Mouse (Mus musculus) thymus, postnatal 14 days (tissue): Measurements from ENCODE around the gene Orai2.
"Not testable (repeated sequence)": the region's sequence is repeated elsewhere in the genome, so short reads cannot be mapped to it uniquely, and the experiment has no call there.

ENCODE experiments used
- DNase-seq: peaks from one replicate; pipeline ENCODE4 v3.0.0; 2021

Orai2 gene

GRCm38 (mm10) chr5:136172939-136173338 is 2.4 kb upstream of the Orai2 start:
- DNase-seq = no peak

- DNase-seq = peak; percentile 47
Observed at GRCm38 (mm10) chr5:136171363-136172341, 1.1 kb upstream of the Orai2 start.

GRCm38 (mm10) chr5:136169626-136170511 is 644 bp downstream of the Orai2 start:
- DNase-seq = peak; percentile 77

GRCm38 (mm10) chr5:136168071-136168470 is 2.4 kb downstream of the Orai2 start:
- DNase-seq = peak; percentile 27

GRCm38 (mm10) chr5:136167296-136167695 is 3.2 kb downstream of the Orai2 start:
- DNase-seq = no peak

- DNase-seq = no peak
Observed at GRCm38 (mm10) chr5:136165246-136165645, 5.3 kb downstream of the Orai2 start.

DNA sequence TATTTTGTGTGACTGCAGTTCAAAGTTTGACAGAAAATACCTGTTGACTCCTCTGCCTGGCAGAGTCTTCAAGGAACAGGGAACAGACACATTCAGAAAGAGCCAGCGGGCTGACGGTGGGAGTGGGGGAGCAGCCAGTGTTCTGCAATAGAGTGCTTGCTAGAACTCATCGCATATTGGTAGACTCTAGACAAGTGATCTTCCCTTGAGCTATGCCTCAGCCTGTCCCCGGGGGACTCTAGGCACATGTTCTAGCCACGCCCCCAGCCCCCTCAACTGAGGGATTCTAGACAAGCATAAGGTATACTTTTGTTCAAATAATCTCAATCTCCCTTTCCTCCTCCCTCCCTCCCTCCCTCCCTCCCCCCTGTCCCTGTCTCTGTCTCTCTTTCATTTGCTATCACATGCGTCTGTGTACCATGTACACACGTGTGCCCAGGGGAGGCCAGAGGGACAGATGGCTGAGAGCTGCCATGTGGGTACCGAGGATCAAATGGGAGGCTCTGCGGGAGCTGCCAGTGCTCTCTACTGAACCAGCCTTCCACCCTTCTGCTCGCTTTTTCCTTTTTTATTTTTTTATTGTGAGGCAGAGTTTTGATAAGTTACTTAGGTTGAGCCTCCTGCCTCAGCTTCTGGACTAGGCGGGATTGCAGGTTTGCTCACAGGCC is 6.6 kb downstream of the Orai2 start:
- DNase-seq = no peak

GRCm38 (mm10) chr5:136160084-136160483 is 10.4 kb downstream of the Orai2 start:
- DNase-seq = not testable (repeated sequence)

DNA sequence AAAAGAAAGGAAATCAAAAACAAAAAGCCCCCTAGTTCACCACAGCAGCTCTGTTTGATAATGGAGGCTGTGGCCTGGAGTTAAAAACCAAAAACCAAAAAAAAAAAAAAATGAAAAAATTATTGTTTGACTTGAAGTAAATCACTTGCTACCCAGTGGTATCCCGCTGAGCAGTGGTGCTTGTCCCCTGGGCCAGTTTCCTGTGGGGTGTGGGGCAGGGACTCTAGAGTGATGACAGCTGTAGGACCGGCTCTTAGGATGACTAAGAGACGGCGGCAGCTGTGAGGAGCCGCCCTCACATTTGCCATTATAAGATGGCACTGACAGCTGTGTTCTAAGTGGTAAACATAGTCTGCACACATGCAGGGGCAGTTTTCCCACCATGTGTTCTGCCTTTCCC is 15.1 kb downstream of the Orai2 start:
- DNase-seq = no peak

DNA sequence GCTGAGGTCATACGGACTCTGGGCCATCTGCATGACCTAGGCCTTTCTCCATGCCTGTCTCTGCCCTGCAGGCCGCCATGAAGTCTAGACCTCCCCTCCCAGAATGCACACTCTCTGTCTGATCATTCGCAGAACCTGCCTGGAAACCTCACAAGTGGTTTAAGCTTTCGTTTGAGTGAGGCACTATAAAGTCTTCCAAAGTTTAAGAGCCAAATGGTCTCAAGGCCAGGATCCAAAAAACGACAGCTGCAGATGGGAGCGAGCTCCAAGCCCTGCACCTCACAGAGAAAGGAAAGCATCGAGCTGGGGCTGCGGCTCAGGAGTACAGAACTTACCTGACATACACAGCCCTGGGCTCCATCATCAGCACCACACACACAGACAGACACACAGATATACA is 18.1 kb downstream of the Orai2 start:
- no peak for DNase-seq

DNA sequence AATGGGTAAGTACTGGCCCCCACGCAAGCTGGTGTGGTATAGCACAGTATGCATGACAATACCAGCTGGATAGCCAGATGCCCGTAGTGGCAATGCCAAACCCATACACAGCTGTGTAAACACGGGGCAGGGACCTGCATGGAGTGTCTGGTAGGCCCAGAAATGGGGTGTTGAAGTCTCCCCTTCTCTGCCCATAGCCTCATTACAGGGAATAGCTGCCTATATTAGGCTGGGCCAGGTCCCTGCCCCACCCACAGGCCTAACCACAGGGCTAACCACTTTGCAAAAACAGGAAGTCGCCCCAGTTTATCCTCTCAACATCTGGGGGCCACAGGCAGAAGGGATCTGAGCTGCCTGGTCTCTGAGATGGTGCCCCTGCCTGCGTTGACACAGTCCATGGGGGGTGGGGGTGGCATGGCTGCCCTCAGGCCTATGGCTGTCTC is 21.4 kb downstream of the Orai2 start:
- peak; percentile 59 for DNase-seq

DNA sequence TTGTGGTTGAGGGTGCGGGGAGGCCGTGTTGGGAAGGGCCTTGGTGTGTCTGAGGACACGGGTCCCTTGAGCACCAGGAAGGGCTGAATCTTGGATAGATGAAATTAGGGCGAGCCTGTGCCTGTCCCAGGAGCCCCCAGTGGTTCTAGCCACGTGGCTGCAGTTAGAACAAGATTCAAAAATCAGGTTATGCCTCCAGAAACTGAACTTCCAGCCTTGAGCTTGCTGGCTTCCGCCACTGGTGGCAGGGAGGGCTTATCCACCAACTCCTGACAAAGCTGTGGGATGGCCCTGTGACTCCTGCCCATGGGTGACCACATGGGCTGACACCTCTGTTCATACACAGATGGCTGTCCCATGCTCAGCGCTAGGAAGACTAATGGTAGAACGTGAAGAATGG is 22.8 kb downstream of the Orai2 start:
- peak; percentile 42 for DNase-seq

DNA sequence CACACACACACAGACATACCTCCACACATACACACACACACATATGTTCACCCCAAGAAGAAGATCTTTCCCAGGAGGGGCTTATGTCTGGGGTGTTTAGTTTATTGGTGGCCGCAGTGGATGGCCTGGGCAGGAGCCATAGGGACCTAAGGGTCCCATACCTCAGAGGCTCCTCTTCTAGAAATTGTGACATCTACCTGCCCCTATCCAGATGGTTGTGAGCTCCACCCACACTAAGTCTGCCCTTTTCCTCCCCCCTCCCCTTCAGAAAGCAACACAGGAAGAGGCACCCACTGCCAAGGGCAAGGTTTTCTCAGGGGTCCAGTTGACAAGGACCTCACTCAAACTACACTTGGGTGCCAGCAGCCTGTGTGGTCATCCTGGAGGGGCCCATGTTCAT is 23.6 kb downstream of the Orai2 start:
- peak; percentile 84 for DNase-seq

DNA sequence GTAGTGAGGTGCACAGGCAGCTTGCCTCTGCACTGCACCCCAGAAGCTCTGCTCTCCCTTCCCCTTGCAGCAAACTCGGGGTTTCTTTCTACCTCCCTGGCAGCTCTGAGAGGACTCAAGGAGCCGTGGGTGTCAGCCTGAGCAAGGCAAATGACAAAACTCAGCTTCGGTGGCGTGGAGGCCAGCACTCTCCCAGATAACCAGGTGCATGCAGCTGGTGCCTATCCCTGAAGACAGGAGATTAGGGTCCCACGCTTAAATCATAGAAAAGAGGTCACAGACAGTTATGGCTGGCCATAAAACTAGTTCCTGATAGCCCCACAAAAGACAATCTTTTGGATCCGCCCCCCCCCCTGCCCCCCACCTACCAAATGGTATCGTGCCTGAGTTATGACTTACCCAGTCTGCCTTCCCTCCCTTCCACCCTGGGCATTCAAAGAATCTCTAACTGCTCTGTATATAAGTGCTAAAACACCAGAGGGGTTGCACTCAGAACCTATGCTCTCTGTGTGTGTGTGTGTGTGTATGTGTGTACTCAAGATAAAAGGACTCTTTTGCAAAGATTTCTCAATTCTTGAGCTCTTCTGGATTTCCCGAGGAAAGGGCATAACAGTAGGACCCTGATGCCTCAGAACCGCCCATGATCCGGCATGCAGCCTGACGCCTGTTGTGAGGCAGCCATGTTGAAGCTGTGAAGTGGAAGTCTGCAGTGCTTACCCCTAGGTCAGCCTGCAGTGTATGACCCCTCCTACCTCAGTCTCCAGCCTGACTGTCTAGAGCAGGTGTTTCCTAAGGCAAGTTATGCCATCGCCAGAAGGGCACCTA is 25.7 kb downstream of the Orai2 start:
- no peak for DNase-seq

DNA sequence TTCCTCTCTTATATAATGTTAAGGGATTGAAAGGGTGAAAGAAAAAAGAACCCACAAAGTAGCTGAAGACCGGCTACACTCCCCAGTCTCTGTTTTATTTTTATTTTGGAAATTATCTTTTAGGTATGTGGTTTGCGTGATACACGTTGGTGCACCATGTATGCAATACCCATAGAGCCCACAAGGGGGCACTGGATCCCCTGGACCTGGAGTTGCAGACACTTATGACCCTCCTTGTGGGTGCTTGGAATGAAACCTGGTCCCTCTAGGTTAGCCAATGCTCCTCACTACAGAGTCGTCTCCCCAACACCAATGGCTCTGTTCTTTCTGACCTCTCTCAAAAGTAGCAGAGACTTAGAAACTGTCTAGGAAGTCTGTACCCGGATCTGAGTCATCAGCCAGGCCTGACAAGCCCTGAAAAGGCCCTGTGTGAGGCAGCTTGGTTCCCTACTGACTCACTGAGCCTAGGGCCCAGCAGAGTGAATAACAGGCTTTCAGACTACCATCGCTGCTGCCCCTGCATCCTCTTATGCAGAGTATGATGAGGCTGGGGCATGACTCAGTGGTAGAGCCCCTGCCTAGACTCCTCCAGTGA is 27.3 kb downstream of the Orai2 start:
- DNase-seq = peak; percentile 44

DNA sequence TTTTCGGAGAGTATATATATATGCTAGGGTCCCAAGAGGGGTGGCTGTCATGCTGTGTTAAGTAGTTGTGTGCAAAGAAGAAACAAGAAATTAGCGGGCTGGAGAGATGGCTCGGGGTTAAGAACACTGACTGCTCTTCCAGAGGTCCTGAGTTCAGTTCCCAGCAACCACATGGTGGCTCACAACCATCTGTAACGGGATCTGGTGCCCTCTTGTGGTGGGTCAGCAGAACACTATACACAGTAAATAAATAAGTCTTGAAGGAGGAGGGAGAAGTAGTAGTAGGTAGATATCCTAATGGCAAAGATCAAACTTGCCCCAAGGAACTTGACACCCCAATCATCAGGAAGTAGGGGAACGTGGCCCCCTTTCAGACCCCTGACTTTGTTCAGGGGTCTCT is 27.8 kb downstream of the Orai2 start:
- DNase-seq = no peak

DNA sequence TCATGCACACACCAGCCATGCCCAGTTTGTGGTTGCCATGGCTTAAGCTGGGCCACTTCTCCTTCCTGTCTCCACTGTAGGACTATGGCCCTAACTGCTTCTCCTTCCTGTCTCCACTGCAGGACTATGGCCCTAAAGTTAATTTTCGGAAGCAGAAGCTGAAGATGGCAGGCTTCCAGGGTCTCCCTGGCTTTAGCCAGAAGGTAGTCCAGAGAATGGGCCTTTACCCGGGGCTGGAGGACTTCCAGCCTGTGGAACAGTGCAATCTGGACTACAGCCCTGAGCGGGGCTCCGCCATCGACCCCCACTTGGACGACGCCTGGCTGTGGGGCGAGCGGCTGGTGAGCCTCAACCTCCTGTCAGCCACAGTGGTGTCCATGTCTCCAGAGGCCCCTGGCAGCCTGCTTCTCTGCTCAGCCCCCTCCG is 30.4 kb downstream of the Orai2 start:
- no peak for DNase-seq

- no peak for DNase-seq
Observed at GRCm38 (mm10) chr5:136139393-136139792, 31.1 kb downstream of the Orai2 start.

- DNase-seq = peak; percentile 74
Observed at GRCm38 (mm10) chr5:136137658-136138274, 32.7 kb downstream of the Orai2 start.

- no peak for DNase-seq
Observed at GRCm38 (mm10) chr5:136136292-136136990, 34.1 kb downstream of the Orai2 start.
